Mouse (Mus musculus): ENCODE measurements at regions not wholly inside any gene's neighbourhood (a gene's known extent, or its start where the extent isn't known, plus 50 kb on each side); places are given as distances from the start of the nearest gene placed in this dataset.

- no peaks in the 10 kb centered on the region for H3K9me3 ChIP-seq (replicated peaks; ENCODE audit: control insufficient read depth, low read length)
- TF ChIP-seq EP300 (IDR thresholded peaks at IDR 0.05; ENCODE audit: low read depth) (no peak), CTCF (IDR thresholded peaks at IDR 0.05; ENCODE audit: low read depth) (no peak)
- no peak overlapping the region for H3K4me3 ChIP-seq (ENCODE audit: low read depth, low read length)
- no peaks in the 10 kb centered on the region for H3K27me3 ChIP-seq (ENCODE audit: control insufficient read depth, insufficient read depth, low read length)
- DNase-seq (ENCODE audit: low spot score) (no peak), ATAC-seq (ENCODE audit: insufficient read depth, low read depth) (no peak)
- no peak overlapping the region for H3K9ac ChIP-seq (replicated peaks; ENCODE audit: low read depth, low read length)
- no peaks in the 10 kb centered on the region for H3K4me1 ChIP-seq (ENCODE audit: control insufficient read depth, insufficient read depth)
- H3K36me3 ChIP-seq (replicated peaks; ENCODE audit: control insufficient read depth, insufficient read depth, low read length): no peaks in the 10 kb centered on the region
- no peak overlapping the region for H3K4me2 ChIP-seq (ENCODE audit: low read depth, low read length)
- WGBS: 76% methylated on average over 1 of the region's 1 CpGs
- no peak overlapping the region for H3K27ac ChIP-seq (ENCODE audit: low read depth)
Observed at GRCm38 (mm10) chr12:119088666-119089065, 122.4 kb upstream of the Abcb5 start.

- 64% methylated on average over 2 of the region's 2 CpGs for WGBS
- no peaks in the 10 kb centered on the region for H3K9me3 ChIP-seq (replicated peaks; ENCODE audit: control insufficient read depth, low read length)
Observed at GRCm38 (mm10) chr12:119084814-119085213, 118.6 kb upstream of the Abcb5 start.

DNA sequence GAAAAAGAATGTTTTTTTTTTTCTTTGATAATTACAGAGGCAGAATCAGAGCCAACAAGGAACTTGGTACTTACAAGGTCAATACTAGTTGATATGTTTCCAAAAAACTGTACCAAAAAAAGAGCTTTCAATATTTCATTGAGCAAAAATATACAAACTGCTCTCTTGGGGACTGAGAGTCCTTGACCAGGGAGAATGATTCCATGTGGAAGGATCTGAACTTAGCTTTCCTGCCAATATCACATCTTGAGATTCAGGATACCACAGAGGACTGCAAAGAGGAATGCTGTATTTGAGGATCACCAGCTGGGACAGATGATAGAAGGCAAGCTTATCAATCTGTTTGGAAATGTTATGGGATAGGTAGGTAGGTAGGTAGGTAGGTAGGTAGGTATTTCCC lies 116.6 kb upstream of the Abcb5 start:
- no peaks in the 10 kb centered on the region for H3K36me3 ChIP-seq (replicated peaks; ENCODE audit: control insufficient read depth, insufficient read depth, low read length)
- H3K9me3 ChIP-seq (replicated peaks; ENCODE audit: control insufficient read depth, low read length): no peaks in the 10 kb centered on the region
- no peaks in the 10 kb centered on the region for H3K4me1 ChIP-seq (ENCODE audit: control insufficient read depth, insufficient read depth)
- TF ChIP-seq CTCF (IDR thresholded peaks at IDR 0.05; ENCODE audit: low read depth) (no peak), EP300 (IDR thresholded peaks at IDR 0.05; ENCODE audit: low read depth) (no peak)
- H3K4me2 ChIP-seq (ENCODE audit: low read depth, low read length): no peak overlapping the region
- H3K27me3 ChIP-seq (ENCODE audit: control insufficient read depth, insufficient read depth, low read length): no peaks in the 10 kb centered on the region
- no peak overlapping the region for H3K4me3 ChIP-seq (ENCODE audit: low read depth, low read length)
- DNase-seq (ENCODE audit: low spot score) (no peak), ATAC-seq (ENCODE audit: insufficient read depth, low read depth) (no peak)
- no peak overlapping the region for H3K9ac ChIP-seq (replicated peaks; ENCODE audit: low read depth, low read length)
- no peak overlapping the region for H3K27ac ChIP-seq (ENCODE audit: low read depth)

More at GRCm38 (mm10) chr12:119084814-119085213, 118.6 kb upstream of the Abcb5 start:
- no peak overlapping the region for H3K27ac ChIP-seq (ENCODE audit: low read depth)
- no peaks in the 10 kb centered on the region for H3K4me1 ChIP-seq (ENCODE audit: control insufficient read depth, insufficient read depth)
- TF ChIP-seq CTCF (IDR thresholded peaks at IDR 0.05; ENCODE audit: low read depth) (no peak), EP300 (IDR thresholded peaks at IDR 0.05; ENCODE audit: low read depth) (no peak)
- H3K27me3 ChIP-seq (ENCODE audit: control insufficient read depth, insufficient read depth, low read length): no peaks in the 10 kb centered on the region
- no peak overlapping the region for H3K9ac ChIP-seq (replicated peaks; ENCODE audit: low read depth, low read length)
- H3K36me3 ChIP-seq (replicated peaks; ENCODE audit: control insufficient read depth, insufficient read depth, low read length): no peaks in the 10 kb centered on the region
- no peak for DNase-seq (ENCODE audit: low spot score)
- no peak for ATAC-seq (ENCODE audit: insufficient read depth, low read depth)
- H3K4me3 ChIP-seq (ENCODE audit: low read depth, low read length): no peak overlapping the region
- no peak overlapping the region for H3K4me2 ChIP-seq (ENCODE audit: low read depth, low read length)

GRCm38 (mm10) chr12:119075825-119076224 lies 109.6 kb upstream of the Abcb5 start:
- DNase-seq (ENCODE audit: low spot score) (no peak), ATAC-seq (ENCODE audit: insufficient read depth, low read depth) (no peak)
- no peak overlapping the region for H3K27ac ChIP-seq (ENCODE audit: low read depth)
- no peaks in the 10 kb centered on the region for H3K27me3 ChIP-seq (ENCODE audit: control insufficient read depth, insufficient read depth, low read length)
- H3K9me3 ChIP-seq (replicated peaks; ENCODE audit: control insufficient read depth, low read length): no peaks in the 10 kb centered on the region
- H3K36me3 ChIP-seq (replicated peaks; ENCODE audit: control insufficient read depth, insufficient read depth, low read length): no peaks in the 10 kb centered on the region
- H3K4me1 ChIP-seq (ENCODE audit: control insufficient read depth, insufficient read depth): no peaks in the 10 kb centered on the region
- no peak for TF ChIP-seq EP300 (IDR thresholded peaks at IDR 0.05; ENCODE audit: low read depth)
- no peak for TF ChIP-seq CTCF (IDR thresholded peaks at IDR 0.05; ENCODE audit: low read depth)
- no peak overlapping the region for H3K4me2 ChIP-seq (ENCODE audit: low read depth, low read length)
- no peak overlapping the region for H3K9ac ChIP-seq (replicated peaks; ENCODE audit: low read depth, low read length)
- 71% methylated on average over 1 of the region's 1 CpGs for WGBS
- no peak overlapping the region for H3K4me3 ChIP-seq (ENCODE audit: low read depth, low read length)

DNA sequence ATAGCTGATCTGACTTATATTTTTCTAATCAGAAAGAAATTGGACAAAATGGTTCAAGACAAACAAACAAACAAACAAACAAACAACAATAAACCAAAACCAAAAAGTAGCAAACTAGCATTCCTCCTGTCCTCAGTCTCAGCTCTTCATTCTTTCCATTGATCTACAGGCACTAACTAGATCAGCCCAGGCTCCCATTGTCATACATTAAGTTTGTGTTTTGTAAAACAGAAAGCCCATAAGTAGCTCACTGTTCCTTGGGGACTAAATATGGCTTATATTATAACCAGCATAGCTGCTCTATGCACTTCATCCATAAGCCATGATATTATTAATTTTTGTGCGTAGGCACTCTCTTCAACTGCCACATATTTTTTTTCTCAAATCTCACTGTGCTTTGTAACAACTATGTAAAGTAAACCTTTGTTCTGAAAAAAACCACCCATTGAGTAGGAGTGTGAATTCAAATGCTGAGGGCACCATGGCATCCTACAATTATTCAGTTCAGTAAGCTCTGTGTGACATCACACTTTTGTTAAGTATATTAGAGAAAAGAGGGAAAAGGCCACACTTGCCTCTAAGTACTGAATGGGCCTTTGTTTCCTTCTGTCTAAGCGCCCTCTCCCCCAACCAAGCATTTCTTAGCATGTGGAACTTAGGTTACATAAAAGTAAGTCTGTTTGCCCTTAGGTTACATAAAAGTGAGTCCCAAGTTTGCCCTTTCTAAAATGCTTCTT lies 108.7 kb upstream of the Abcb5 start:
- TF ChIP-seq CTCF (IDR thresholded peaks at IDR 0.05; ENCODE audit: low read depth) (no peak), EP300 (IDR thresholded peaks at IDR 0.05; ENCODE audit: low read depth) (no peak)
- ATAC-seq (ENCODE audit: insufficient read depth, low read depth) (no peak), DNase-seq (ENCODE audit: low spot score) (no peak)
- no peak overlapping the region for H3K4me3 ChIP-seq (ENCODE audit: low read depth, low read length)
- no peaks in the 10 kb centered on the region for H3K4me1 ChIP-seq (ENCODE audit: control insufficient read depth, insufficient read depth)
- no peak overlapping the region for H3K4me2 ChIP-seq (ENCODE audit: low read depth, low read length)
- H3K9ac ChIP-seq (replicated peaks; ENCODE audit: low read depth, low read length): no peak overlapping the region
- no peak overlapping the region for H3K27ac ChIP-seq (ENCODE audit: low read depth)
- H3K36me3 ChIP-seq (replicated peaks; ENCODE audit: control insufficient read depth, insufficient read depth, low read length): no peaks in the 10 kb centered on the region
- H3K9me3 ChIP-seq (replicated peaks; ENCODE audit: control insufficient read depth, low read length): no peaks in the 10 kb centered on the region
- no peaks in the 10 kb centered on the region for H3K27me3 ChIP-seq (ENCODE audit: control insufficient read depth, insufficient read depth, low read length)
- 83% methylated on average over 2 of the region's 2 CpGs for WGBS

GRCm38 (mm10) chr12:119074147-119074546 lies 107.9 kb upstream of the Abcb5 start:
- H3K4me3 ChIP-seq (ENCODE audit: low read depth, low read length): no peak overlapping the region
- H3K36me3 ChIP-seq (replicated peaks; ENCODE audit: control insufficient read depth, insufficient read depth, low read length): no peaks in the 10 kb centered on the region
- no peaks in the 10 kb centered on the region for H3K27me3 ChIP-seq (ENCODE audit: control insufficient read depth, insufficient read depth, low read length)
- DNase-seq (ENCODE audit: low spot score): no peak
- no peak overlapping the region for H3K27ac ChIP-seq (ENCODE audit: low read depth)
- H3K4me2 ChIP-seq (ENCODE audit: low read depth, low read length): no peak overlapping the region
- no peaks in the 10 kb centered on the region for H3K9me3 ChIP-seq (replicated peaks; ENCODE audit: control insufficient read depth, low read length)
- H3K4me1 ChIP-seq (ENCODE audit: control insufficient read depth, insufficient read depth): no peaks in the 10 kb centered on the region
- TF ChIP-seq CTCF (IDR thresholded peaks at IDR 0.05; ENCODE audit: low read depth): no peak
- TF ChIP-seq EP300 (IDR thresholded peaks at IDR 0.05; ENCODE audit: low read depth): no peak
- ATAC-seq (ENCODE audit: insufficient read depth, low read depth): no peak
- H3K9ac ChIP-seq (replicated peaks; ENCODE audit: low read depth, low read length): no peak overlapping the region
